Mouse (Mus musculus) ovary, adult 2 months (tissue): Measurements from ENCODE around the gene Llgl2. TPM values are rescaled to one million over a fixed set of nuclear protein-coding genes. Genes with fewer than 3 reads are reported as not detected.

Source experiments
- polyA plus RNA-seq: library from polyadenylated mRNA; depleted of rRNA; stranded (reverse); fragments of >200 nt; gene quantifications from 2 replicates; pipeline ENCODE4 v1.2.3, GENCODE M21; 2012; rRNA removed

Llgl2 gene
- polyA plus RNA-seq: 56.8 and 75.3 TPM in 2 replicates

GRCm38 (mm10) chr11:115823774-115824740 is at the start of gene Llgl2:
TSS of gene Llgl2 (plus strand) at chr11:115824049.

GRCm38 (mm10) chr11:115813507-115814296 is 10.1 kb upstream of the Llgl2 start, which contains the start of gene Caskin2:
TSS of gene Caskin2 (minus strand) at chr11:115813639.

GRCm38 (mm10) chr11:115814605-115815450 is 9.0 kb upstream of the Llgl2 start, which contains the start of gene Tsen54:
TSS of gene Tsen54 (plus strand) at chr11:115814724.

DNA sequence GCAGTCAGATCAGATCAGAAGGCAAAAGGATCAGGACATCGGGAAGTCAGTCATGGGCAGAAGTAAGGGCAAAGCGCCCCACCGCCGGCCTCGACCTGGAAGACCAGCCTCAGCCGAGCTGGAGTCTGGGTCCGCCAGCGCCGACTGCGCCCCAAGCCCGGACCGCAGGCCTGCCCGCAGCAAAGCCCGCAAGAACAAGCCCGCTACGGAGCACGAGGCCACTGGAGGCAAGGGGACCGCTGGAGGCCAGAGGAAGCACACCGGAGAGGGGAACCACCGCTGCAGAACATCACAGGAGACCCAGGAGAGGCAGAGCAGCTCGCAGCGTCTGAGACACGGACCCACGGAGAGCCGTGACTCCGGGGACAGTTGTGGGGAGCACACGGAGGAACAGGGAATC is 34.5 kb downstream of the Llgl2 start, which contains the start of gene Myo15b:
Gene Myo15b (plus strand): TSS at position 53 of the 400 bp plus-strand sequence.

DNA sequence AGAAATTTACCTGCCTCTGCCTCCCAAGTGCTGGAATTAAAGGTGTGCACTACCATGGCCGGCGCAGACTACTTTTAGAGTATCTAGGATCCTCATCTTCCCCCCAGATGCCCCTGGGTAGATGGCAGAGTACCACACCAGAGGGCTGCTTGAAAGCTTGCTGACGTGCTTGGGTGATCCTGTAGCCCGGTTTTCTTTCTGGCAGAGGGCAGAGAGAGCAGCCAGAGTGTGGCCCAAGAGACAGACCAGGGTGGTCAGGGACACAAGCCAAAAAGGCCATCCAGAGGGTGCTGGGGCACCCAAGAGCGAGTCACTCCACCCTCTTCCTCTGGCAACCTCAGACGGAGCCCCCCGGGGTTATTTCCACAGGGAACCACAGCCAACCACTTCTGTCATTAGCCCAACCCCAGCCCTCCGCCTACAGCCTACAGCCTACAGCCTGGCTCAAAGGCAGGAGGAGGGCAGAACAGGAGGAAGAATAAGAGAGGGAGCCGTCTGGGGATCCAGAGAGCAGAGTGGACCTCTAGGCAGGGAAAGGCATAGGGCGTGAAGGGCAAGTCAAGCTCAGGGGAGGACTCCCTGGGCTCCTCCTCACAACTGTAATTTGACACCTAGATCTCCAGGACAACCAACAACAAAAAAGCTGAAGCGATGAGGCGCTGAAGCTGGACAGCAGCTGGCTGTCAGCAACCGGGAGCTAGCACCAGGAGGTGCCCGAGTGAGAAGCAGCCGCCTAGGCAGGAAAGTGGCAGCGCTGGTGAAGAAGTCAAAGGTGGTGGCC is 75.8 kb downstream of the Llgl2 start, which contains the start of gene Smim5:
Gene Smim5 (plus strand): TSS at position 481 of the 781 bp plus-strand sequence.

Other genes starting within 250 kb of the Llgl2 start
- 22.3 and 27.0 TPM in 2 replicates for gene Mrps7, start 220.1 kb upstream of the Llgl2 start, polyA plus RNA-seq
- 26.1 and 30.8 TPM in 2 replicates for gene Gga3, start 220.0 kb upstream of the Llgl2 start, polyA plus RNA-seq
- 108 and 116 TPM in 2 replicates for gene Mif4gd, start 211.1 kb upstream of the Llgl2 start, polyA plus RNA-seq
- 45.4 and 67.4 TPM in 2 replicates for gene Slc25a19, start 195.8 kb upstream of the Llgl2 start, polyA plus RNA-seq
- gene Grb2, start 115.5 kb upstream of the Llgl2 start, polyA plus RNA-seq: 41.2 and 50.6 TPM in 2 replicates
- 119 and 128 TPM in 2 replicates for gene Tmem94, start 58.6 kb upstream of the Llgl2 start, polyA plus RNA-seq
- gene Caskin2, start 10.4 kb upstream of the Llgl2 start, polyA plus RNA-seq: 60.9 and 66.5 TPM in 2 replicates
- 57.5 and 75.8 TPM in 2 replicates for gene Tsen54, start 9.3 kb upstream of the Llgl2 start, polyA plus RNA-seq
- 7.9 TPM in 2 replicates for gene Myo15b, start 34.4 kb downstream of the Llgl2 start, polyA plus RNA-seq
- 11.2 and 12.7 TPM in 2 replicates for gene Smim5, start 75.9 kb downstream of the Llgl2 start, polyA plus RNA-seq
- 0.61 and 0.83 TPM in 2 replicates for gene Smim6, start 88.0 kb downstream of the Llgl2 start, polyA plus RNA-seq
- 48.2 and 49.0 TPM in 2 replicates for gene Sap30bp, start 109.2 kb downstream of the Llgl2 start, polyA plus RNA-seq
- gene Recql5, start 109.4 kb downstream of the Llgl2 start, polyA plus RNA-seq: 20.5 and 28.0 TPM in 2 replicates
- gene Itgb4, start 150.7 kb downstream of the Llgl2 start, polyA plus RNA-seq: 14.6 and 16.3 TPM in 2 replicates
- gene Galk1, start 188.7 kb downstream of the Llgl2 start, polyA plus RNA-seq: 122 and 133 TPM in 2 replicates
- gene H3f3b, start 203.9 kb downstream of the Llgl2 start, polyA plus RNA-seq: 164 and 167 TPM in 2 replicates
- 63.2 and 87.9 TPM in 2 replicates for gene Unk, start 206.3 kb downstream of the Llgl2 start, polyA plus RNA-seq